8 mouse cellular contexts compared by ENCODE assay signal in genomic region chr8:90121935-90122334, GRCm38 (mm10).
"Had no signal": no experiment of that assay in that cellular context is flagged by ENCODE, and none has a peak within 500 bp of the region (broad histone marks: within the 10 kb centered on the region; RNA-seq: fewer than 3 reads in every experiment).

No protein-coding gene starts in this region.

- DNase-seq: liver, postnatal 0 days; lung, adult 2 months; lung, postnatal 14 days; lung, postnatal 36 days; right cerebral cortex, postnatal 14 days; thymus, adult 2 months; thymus, postnatal 25 days; thymus, postnatal 4 days had no signal
